Mouse (Mus musculus) right cerebral cortex, postnatal 36 days (tissue): ENCODE results near the gene Tmem63a.
A peak's percentile ranks its signal among the peaks of the same experiment; 100 is the strongest.
"Not testable (repeated sequence)": the region's sequence is repeated elsewhere in the genome, so short reads cannot be mapped to it uniquely, and the experiment has no call there.

Experiments used
- DNase-seq, 2 experiments: peaks; one replicate each; pipeline ENCODE4 v3.0.0; 2022; ENCODE audit warnings: low spot score in 2 of 2, mixed read lengths in 1 of 2

Tmem63a gene

DNA sequence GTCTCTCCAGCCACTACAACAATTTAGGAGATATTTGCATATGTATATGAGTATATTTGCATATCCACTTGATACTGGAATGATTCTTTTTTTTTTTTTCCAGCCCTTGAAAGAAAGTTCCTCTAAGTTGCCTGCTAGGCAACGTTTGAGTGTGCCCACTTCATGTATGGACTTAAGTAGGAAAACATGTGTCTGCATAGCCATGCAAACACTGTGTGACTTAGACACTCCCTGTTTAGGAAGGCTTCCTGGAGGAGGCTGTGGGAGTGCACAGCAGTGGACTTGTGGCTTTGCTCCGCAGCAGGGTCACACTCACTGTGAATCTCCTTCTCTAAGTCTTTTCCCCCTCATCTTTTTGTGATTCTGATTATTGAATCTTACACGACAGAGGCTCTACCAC lies 16.7 kb downstream of the Tmem63a start:
- DNase-seq, result no peak

DNA sequence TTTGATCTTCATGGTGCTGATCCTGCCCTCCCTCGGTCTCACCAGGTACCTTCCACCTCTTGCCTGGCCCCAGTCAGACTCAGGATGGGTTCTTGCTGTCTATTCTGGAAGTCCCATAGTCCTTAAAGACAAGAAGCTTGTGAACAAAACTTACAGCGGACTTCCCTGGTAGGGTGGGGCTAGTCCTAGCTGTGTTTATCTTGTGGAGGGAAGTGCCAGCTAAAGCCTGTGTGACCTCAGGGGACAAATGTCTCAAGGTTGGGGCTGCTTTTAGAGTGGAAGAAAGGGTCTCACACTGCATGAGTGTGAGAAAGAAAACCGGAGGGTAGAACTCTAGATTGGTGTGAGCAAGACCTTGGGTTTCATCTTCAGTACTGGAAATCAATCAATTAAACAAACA lies 23.6 kb downstream of the Tmem63a start:
- DNase-seq, result no peak

GRCm38 (mm10) chr1:180966542-180966941 lies 24.4 kb downstream of the Tmem63a start:
- no peak for DNase-seq

DNA sequence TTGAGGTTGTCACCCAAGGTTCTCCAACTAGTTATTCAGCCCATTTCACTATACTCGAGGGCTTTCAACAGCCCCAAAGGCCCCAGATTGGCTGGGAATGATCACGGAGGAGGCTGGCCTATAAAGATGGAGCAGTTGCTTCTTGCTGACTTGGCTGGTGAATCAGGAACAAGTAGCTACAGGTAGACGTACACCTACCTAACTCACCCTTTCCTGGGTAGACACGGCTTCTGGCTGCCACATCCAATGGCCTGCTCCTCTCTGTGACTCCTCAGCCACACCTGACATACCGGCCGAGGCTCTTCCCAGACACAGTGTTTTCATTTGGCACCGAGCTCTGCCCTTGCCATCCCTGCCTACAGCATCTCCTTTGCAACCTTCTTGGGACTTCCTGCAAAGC lies 25.1 kb downstream of the Tmem63a start:
- no peak for DNase-seq

- DNase-seq, result no peak
These were observed 30.8 kb downstream of the Tmem63a start for GRCm38 (mm10) chr1:180972941-180973340.

DNA sequence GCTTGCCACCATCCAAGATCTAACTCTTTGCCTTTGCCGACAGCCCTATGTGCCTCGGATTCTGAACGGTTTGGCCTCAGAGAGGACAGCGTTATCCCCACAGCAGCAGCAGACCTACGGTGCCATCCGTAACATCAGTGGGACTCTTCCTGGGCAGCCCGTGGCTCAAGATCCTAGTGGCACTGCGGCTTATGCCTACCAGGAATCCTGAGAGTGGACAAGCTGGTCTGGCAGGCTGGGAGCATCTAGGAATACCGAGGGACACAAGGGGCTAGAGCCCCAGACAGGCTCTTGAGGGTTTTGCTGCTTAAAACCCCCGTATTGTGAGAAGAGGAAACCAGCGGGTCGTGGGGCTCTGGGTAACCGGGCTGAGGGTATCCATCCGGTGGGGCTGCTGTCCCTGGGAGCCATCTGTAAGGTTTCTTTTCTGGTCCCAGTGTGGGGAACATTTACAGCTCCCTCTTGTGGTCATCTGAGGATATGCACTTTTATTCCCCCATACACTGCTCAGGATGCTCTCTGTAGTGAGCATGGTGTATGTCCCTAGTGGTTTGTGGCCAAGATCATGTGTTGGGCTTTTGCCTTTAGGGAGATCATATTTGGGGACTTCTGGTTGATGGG lies 32.1 kb downstream of the Tmem63a start:
- no peak for DNase-seq

- DNase-seq, result no peak
These were observed 34.1 kb downstream of the Tmem63a start for GRCm38 (mm10) chr1:180976110-180976679.

DNA sequence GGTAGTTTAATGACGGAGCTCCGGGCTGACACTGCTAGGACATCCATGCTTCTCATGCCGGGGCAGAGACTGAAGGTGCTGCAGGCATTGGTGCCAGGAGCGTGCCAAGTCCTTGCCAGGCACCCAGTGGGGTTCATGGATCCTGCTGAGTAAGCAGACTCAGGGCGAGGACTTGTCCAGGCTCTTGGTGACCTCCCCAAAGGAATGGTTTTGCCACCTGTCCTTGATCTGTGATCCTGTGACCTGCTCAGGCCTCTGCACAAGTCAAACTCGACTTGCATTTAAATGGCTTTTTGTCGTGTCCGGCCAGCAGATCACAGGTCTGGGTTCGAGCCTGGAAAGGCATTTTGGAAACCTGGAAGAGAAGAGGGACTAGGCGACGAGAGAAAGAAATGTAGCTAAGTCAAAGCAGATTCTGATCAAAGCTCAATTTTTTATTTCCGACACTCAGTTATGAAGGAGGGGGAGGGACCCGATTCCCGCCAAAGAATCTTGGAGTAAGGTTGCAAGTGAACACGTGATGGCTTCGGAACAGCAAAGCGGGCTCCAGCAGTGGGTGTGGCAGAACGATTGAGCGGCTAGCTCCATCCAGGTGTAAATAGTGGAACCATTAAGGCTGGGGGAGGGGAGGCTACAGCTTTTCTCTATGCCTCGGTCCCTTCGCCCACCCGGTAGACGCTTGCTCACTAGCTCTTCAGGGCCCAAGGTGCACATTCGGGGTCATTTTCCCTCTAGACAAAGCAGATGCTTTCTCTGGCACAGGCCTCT lies 37.5 kb downstream of the Tmem63a start:
- no peak for DNase-seq

DNA sequence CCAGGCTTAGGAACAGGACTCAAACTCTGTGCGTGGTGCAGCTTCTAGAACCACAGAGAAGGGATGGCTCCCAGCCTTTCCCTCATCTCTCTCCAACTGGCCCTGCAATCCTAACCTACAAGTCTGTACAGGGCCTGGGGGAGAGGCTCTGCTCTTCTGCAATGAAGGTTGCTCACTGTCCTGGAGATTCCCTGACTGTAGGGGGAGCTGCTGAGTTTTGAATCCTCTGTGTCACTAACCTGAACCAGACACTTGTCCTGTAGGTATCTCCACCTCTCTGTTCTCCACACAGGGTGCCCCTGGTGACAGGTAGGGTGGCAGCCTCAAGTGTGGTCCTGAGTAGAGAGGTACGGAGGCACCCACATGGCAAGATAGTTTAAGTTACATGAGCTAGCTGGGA lies 38.3 kb downstream of the Tmem63a start:
- no peak for DNase-seq

GRCm38 (mm10) chr1:180981298-180982046 lies 39.3 kb downstream of the Tmem63a start:
- DNase-seq, result not testable (repeated sequence)

DNA sequence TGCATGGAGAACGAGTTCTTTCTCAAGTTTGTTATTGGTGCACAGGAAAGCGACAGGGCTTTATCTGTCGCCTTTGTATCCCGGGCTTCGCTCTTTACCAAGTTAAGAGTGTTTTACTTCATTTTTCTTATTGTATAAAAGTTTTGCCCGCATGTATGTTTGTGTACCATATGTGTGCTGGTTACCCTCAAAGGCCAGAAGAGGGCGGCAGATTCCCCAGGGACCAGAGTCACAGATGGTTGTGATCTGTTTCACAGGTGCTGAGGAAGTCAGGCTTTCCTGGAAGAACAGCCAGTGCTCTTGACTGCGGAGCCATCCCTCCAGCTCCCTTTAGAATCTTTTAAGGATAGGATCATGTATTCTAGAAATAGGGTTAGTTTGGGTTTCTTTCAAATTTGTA lies 44.6 kb downstream of the Tmem63a start:
- no peak for DNase-seq

- DNase-seq, result peak; percentile 55 to 57
These were observed 45.6 kb downstream of the Tmem63a start for GRCm38 (mm10) chr1:180987759-180988158.

GRCm38 (mm10) chr1:180990671-180991070 lies 48.5 kb downstream of the Tmem63a start:
- no peak for DNase-seq

DNA sequence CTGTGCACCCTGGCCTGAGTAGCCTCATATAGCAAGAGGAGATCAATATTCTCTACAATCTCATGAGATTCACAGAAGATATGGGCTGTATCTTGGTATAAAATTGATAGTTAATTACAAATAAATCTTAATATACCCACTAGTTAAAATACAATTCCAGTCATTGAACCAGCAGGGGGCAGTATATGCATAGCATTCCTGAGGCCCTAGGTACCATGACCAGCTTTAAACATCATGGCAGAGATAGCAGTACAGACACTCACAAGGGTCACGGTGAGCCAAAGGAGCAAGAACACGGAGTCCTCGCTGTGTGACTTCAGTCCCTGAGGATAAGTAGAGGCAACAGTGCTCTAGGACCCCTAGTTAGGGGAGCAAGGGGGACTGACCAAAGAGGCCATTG lies 50.0 kb downstream of the Tmem63a start:
- no peak for DNase-seq

DNA sequence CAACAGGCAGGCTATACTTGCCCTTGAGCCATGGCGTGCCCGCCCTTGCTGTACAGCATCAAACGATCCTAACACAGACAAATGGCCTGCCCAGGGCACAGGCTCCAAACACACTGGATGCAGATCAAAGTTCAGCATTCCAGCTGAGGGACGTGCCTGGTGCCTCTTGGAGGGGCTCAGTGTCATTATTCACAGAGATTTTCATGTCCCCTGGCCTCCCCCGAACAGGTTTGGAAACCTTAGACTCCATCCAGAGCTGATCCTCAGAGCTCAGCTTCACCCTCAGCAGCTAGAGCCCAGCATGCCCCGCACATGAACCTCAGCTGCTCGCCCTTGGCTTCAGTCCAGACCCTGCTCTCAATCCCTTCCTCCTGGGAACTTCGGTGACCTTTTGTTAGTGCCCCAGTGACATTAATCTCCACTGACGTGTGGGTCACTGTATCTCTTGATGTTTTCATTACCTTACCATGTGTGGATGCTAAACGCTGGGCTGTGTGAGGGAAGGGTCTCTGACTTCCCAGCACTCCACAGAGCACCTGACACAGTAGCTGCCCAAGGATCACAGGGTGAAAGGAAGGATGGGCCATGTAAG lies 58.5 kb downstream of the Tmem63a start:
- no peak for DNase-seq

DNA sequence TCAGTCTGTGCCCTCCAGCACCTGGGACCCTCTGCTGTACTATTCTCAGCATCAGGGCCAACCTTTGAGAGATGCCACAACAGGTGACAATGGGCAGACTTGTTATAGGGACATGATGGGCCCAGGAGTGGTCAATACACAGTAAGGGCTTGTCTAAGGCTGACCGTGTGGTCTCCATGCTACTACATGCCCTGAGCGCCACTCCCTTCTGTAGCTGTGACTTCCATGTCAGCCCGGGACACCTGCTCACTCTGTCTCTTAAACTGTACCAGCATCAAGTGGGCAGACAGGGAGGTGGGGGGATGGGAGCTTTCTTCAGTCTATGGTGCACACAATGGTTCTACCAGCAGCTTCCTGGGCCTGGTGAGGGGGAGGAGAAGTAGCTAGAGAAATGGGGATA lies 59.1 kb downstream of the Tmem63a start:
- no peak for DNase-seq

DNA sequence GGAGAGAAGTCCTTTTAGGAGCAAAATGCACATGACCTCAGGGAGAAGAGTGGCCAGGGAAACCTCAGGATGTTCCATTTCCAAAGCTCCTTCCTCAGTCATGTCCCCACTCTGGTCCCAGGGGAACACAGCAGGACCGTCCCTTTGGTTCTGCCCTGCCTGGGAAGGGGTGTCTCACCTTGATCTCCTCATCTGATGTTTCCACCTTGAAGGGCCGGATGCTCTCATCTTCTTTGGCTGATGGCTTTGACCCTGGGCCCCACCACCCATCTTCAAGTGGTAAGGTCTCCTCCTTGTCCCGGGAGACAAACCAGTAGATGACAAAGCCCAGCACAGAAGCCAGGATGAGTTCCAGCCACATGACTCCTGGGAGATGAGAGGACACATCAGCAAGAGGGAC lies 59.5 kb downstream of the Tmem63a start:
- no peak for DNase-seq

DNA sequence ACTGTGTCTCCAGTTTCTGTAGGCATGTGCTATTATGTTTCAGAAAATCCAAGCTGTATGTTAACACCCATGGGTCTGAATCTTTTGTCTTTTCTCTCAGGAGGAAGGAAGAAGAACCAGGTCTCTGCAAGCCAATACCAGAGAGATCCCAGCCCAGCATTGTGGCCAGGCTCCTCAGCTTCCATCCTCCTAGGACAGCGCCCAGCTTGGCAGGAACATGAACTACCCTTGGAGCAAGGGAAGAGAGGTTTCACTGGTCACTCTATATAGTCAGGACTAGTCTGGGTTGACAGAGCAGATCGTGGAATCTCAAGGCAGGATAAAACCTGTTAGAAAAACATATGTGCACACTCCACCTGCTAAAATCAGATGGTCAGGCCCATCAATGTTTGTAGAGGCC lies 61.6 kb downstream of the Tmem63a start:
- no peak for DNase-seq

- no peak for DNase-seq
These were observed 63.2 kb downstream of the Tmem63a start for GRCm38 (mm10) chr1:181005331-181005730.

DNA sequence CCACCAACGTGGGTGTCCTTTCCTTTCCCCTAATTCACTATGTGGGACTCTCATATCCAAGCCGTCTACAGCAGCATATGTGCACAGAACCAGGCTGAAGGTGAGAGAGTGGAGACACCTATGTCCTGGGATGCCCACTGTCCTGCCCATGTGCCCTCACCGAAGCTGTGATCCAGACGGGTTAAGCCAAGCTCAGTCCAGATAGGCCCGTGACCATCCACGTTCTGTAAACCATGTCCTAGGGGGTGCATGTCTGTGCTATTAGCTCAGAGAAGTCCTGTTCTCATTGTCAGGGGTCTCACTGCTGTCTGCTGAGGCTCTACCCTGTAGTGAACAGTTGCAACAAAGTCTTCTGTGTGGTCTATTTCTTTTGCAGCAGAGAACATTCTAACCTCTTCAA lies 65.7 kb downstream of the Tmem63a start:
- no peak for DNase-seq

DNA sequence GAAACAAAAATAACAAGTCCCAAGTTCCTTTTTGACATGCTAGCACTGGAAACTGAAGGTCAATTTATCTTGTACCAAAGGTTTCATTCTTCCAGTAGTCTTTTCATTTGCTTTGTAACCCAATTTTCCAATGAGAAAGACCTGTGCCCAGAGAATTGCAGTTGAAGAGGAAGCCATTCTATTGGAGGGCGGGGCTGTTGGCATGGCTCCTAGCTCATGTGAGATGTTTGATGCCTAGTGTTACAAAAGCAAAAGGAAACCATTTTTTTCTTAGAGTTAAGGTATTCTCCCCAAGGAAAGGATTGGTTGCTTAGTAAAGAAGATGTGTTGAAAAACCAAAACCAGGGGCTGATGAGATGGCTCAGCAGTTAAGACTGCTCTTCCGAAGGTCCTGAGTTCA lies 66.1 kb downstream of the Tmem63a start:
- DNase-seq, result no peak

- DNase-seq, result no peak
These were observed 67.0 kb downstream of the Tmem63a start for GRCm38 (mm10) chr1:181009011-181009590.
